Mouse (Mus musculus): ENCODE measurements at regions not wholly inside any gene's neighbourhood (a gene's known extent, or its start where the extent isn't known, plus 50 kb on each side); places are given as distances from the start of the nearest gene placed in this dataset.

DNA sequence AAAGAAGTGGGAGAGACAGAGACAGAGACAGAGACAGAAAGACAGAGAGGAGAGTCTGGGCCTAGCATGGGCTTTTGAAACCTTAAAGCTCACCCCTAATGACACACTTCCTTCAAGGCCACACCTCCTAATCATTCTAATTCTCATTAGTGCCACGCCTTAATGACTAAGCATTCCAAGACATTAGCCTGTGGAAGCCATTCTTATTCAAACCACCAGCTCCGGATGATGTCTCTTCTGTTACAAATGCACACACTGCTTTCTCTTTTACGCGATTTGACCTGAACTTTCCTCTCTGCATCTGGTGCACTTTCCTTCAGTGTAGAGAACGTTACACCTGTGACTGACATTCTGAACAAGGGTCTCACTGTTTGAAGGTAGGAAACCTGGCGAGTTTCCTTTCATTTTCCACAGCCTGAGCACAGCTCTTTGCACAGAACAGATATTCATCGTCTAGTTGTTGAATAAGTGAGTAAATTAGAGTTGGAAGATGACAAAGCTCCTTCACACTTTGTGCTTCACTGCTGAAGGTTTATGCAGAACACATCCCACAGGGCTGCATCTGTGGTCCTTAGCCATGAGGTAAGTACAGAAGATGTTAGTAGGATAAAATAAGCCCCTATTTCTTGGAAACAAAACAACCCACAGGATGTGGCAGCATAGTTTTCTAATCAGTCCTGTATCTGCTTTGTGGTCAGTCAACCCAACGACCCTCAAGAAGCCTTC, 116.8 kb downstream of the Faxc start:
- no peak for DNase-seq (ENCODE audit: low spot score)

DNA sequence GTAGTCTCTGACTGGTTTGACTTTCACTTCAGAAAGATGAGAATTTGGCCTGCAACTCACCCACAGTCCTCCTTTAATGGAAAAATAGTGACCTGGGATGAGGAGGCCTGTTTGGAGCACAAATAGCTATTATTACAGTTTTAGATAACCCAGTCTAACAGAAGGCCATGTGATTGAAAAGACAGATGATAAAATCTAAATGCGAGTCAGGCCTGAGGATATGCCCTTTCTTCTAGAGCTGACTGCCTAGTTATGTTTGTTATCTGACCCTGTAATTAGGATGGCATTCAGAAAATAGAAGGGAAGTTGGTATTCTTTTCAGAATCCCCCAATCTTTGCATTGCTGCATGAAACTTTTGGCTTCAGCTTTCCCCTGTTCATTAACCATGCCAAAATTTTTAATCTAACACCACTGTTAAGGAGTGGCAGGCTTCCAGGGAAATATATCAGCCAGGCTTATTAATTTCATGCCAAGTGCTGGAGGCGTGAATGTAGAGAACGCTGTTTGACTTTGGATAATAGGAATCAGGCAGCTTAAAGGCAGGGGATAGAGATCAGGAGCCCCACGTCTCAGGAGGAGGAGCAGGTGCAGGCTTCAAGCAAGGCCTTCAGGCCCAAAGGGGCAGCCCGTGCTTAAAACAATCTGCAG, 135.8 kb downstream of the Faxc start:
- no peak for DNase-seq (ENCODE audit: low spot score)

DNA sequence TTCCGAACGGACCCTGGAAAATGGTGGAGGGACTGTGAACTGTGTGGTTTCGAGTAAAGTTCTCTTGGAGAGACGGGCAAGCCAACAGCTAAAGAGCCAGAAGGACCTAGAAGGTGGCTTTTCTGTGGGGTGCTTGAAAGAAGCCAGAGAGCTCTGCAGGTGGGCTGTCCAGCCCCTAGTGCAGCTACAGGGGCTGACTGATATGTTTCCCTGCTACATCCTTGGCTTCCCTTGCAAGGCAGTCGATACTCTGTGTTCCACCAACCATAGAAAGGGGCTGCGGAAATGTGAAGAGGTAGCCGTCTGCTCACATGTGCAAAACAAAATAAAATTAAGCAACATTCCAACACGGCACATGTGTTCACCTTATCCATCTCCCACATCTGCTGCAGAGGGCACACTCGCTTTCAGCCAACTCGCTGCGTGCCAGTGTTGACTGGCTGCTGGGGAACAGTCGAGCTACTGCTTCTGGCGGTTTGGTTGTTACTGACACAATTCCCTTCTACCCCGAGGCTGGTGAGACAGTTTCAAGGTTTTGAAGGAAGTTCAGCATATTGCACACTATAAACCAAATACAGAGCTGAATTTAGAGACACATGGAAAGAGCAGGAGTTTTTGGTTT, 136.7 kb downstream of the Faxc start:
- no peak for DNase-seq (ENCODE audit: low spot score)

DNA sequence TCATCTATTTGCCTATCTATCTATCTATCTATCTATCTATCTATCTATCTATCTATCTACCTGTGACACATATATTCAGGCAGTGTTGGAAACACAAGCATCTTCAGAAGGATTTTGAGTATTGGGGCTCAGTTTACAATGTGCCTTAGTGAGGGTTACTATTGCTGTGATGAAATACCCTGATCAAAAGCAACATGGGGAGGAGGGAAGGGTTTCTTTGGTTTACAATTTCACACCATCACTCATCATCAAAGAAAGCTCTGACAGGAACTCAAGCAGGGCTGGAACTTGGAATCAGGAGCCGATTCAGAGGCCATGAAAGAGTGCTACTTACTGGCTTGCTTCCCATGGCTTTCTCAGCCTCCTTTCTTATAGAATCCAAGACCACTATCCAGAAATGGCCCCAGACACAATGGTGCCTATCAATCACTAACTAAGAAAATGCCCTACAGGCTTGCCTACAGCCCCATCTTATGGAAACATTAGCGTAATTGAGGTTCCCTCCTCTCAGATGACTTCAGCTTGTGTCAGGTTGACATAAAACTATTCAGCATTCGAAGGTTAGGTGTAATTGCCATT, 157.2 kb downstream of the Faxc start:
- no peak for DNase-seq (ENCODE audit: low spot score)

DNA sequence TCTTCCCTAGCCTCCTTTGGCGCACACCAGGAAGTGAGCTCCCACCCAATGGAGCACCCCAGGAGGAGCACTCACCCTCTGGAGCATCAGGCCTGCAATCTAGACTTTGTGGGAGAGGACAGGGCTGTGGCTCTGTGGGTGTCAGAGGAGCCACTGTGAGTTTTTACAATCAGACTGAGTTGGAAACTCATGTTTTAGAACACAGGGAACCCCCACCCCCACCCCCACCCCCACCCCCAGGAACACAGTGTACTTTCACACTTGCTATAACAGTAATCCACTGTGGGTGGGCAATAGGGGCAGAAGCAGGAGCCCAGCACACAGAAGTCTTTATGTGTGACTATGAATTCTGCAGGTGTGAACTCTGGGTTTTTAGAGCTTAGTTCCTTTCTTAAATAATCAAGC, 158.5 kb downstream of the Faxc start:
- DNase-seq (ENCODE audit: low spot score) = no peak

DNA sequence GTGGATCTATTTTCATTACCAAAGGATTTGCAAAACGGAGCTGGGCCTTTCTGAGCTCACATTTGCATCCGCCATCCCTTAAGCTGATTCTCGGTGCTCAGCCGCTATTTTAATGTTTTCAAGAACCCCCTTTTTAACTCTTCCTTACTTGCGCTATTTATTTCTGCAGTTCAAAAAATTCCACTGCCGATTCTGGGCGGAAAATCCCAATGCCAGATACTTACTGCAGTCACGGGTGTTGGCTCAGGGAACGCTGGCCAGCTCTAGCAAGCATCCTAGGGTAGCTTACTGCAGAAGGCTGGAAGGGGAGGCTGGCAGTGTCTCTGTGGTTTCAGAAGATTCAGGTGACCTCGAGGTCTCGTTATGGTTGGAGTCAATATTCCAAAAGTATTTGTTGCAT, 159.4 kb downstream of the Faxc start:
- no peak for DNase-seq (ENCODE audit: low spot score)

DNA sequence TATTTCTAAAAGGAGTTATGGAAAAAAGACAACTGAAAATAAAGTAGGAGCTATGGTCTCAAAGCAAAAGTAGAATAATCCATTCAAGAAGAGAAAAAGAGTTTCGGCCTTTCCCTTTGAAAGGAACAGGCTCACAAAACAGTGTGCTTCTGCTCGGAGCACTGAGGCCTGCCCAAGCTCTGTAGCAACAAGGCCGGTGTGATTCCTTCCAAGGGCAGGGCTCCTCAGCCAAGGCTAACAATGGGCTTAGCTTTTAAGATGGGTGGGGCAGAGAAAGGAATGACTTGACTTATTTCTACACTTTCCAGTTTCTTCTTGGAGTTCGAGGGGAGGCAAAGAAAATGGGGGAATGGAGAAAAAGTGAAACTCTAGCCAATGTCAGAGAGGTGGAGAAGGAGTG, 161.4 kb downstream of the Faxc start:
- DNase-seq (ENCODE audit: low spot score) = no peak

DNA sequence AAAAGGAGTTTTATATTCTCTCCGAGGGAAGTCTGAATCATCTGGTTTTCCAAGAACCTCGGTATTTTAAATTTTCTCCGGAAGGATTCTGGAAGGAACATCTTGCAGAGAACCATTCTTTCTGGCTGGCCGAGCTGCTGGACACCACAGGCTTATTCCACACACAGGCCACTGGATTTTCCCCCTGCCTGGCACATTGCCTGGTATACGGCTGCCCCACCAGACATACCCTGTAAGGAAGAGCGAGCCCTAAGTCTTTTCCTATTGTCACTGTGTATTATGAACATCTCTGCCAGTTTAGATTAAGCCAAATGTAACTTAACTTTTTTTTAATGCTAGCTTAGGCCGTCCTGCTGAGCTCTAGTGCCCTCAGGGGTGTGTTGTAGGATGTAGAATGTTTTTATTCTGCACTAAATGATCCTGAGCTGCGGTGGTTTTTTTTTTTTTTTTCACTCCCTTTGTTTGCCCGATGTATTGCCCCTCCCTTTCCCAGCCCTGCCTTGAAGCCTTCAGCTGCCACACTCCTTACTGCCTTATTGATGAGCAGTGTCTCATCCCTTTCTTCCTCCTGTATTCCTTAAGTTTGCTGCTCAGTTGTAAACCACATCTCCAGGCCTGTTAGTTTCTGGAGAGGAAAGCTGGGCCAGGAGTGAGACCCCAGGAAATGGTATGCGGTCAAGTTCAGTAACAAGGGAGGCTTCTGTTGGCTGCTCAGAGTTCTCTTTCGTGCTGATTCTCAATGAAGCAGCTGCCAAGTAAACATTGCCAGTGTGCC, 164.3 kb downstream of the Faxc start:
- no peak for DNase-seq (ENCODE audit: low spot score)

DNA sequence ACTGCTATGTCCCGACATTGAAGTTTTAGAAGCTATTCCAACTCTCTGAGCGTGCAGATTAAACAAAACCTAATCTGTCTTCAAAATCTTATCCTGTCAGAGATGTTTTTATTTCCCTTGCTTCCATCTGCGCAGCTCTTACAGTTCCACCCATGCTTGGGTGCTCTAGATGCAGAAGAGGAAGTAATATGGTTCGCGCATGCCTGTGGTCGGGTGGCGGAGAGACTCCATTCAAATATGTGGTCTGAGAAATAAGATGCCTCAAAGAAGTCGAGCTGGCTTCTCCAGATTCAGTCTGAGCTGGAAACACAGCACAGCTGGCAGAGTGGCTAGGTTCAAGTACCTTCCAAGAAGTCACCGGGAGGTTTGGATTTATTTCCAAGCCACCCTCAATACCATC, 167.5 kb downstream of the Faxc start:
- no peak for DNase-seq (ENCODE audit: low spot score)

DNA sequence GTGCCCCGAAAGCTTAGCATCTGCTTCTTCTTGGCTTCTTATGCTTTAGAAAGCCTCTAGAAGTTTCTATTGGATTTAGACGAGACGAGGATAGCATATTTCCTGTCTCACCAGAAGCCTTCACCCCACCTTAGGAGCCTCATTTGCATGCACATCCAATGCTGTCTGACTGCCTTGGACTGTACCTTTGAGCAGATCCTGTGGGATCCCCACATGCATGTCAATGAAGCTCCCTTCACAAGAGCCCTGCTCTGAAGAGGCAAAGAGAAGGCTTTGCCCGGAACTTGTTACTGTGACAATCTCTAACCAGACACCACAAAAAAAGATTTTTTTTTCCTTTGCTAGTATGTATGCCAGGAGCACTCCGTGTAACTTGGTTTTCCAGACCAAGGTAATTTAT, 171.3 kb downstream of the Faxc start:
- no peak for DNase-seq (ENCODE audit: low spot score)

DNA sequence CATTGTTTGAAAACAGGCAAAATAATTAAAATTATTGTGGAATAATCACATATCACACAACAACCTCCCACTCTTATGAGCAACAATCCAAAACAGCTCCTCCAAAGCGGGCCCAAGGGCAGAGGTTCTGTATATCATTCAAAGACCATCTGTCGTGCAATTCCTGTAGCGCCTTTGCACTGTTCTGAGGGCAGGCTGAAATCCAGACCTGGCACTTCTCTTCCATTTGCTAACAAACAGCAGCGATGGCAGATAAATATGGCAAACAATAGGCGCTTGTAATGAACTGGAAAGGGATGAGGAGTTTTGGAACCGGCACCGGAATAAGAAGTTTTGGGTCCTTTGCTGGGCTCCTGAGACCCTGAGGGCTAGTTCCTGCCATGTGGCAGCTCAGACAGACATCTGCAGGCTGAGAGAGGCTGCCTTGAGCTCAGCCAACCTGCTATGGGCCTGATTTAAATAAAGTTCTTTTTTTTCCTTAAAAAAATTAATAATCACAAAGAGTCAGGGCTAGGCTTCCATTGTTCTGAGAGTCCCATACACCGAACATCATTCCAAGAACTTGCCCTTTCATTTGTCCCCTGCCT, 172.0 kb downstream of the Faxc start:
- no peak for DNase-seq (ENCODE audit: low spot score)

DNA sequence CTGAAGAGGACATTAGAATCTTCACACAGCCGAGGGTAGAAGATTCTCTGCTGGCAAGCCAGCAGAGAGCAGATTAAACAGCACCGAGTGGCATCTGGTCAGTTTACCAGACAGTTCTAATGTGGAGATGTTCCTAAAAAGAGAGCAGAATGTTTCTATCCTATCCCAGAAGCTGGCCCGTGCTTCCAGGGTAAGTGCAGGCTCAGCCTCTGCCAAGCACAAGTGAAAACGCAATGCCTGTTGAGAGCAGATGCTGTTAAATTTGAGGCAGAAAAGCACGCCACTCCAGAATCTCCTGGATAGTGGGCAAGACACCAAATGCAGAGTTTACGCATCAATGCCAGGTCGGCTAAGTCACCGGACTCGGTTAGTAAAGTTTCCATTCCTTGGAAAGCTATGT, 175.8 kb downstream of the Faxc start:
- DNase-seq (ENCODE audit: low spot score) = no peak

DNA sequence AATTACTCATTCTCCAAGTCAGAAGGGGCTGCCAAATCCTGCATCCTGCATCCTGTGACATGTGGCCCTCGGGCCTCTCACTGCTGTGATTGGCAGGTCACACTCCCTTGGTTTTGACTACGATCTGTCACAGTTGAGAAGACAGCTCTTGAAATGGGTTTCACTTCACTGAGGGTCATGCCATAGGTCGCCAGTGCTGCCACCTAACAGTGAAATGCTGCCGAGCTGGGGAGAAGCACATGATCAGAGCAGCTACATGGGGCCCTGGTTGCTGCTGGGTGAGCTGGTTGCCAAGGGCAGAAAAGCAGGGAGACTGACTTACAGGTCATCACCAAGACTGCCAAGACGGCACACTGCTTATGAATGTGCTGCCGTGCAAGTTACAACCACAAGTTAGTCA, 178.3 kb downstream of the Faxc start:
- DNase-seq (ENCODE audit: low spot score) = no peak

DNA sequence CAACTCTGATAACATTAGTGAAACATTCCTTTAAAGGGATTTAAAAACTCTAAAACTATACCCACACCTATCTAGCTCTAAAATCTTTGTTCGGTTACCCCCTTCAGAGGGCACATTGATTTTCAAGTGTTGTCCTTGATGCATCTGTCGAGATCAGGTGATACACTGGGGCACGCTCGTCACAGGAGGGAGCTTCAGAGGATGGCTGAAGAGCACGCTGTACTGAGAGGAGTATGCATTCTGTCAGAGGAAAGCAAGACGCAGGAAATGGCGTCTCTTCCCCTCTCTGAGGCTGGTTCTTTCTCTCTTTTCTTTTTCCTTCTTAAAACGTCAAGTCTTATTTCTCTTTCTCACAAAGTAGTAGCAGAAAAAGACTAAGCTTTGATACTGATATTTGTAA, 179.3 kb downstream of the Faxc start:
- no peak for DNase-seq (ENCODE audit: low spot score)

DNA sequence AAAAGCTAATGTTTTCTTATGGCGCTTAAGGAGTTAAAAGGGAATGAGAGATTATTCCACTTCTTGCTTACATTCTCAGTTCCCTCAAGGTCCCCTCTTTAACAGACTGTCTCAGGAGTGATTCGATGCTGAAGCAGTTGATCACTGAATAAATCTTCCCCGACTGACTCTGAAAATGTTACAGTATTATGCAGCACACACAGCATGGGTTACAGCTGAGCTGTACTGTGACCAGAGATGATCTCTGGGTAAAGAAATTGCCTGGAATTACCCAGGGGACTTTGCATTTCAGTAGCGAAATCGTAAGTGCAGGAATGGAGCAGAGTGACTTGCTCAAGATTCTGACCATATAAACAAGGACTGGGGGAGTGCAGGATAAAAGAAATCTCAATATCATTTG, 181.1 kb downstream of the Faxc start:
- DNase-seq (ENCODE audit: low spot score) = no peak

DNA sequence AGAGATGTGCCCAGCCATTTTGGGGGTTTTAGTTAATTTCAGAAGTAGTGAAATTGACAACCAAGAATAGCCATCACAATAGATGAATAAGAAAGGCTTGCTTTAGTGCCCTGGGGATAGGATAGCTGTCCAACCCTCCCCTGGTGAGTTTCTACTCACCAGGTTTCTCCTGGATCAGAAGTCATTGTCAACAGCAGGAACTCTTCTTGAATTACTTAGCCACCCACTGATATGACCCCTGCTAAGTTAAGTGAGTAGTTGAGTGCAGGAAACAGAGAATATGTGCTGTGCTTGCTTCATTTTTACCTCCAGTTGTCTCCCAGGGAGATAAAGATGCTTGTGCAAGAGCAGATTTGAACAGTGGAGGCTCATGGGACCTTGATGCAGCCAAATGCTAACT, 183.3 kb downstream of the Faxc start:
- DNase-seq (ENCODE audit: low spot score) = no peak

DNA sequence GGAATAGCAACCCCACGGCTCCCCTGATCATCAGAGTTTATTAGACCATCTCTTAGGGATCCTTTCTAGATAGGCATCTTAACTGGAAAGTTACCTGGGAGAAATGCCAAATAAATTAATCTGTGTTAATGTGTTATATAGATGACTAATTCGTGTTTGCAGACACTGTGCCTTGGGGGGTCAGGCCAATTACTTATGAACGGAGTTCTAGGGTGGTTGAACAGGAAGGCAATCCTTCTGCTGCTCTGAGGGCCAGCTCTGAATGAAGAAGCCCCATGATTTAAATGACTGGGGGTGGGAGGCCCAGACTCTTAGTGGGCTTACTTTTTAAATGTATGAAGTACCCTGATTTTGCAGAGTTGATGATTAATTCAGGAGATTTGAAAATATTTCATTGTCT, 188.7 kb downstream of the Faxc start:
- no peak for DNase-seq (ENCODE audit: low spot score)

DNA sequence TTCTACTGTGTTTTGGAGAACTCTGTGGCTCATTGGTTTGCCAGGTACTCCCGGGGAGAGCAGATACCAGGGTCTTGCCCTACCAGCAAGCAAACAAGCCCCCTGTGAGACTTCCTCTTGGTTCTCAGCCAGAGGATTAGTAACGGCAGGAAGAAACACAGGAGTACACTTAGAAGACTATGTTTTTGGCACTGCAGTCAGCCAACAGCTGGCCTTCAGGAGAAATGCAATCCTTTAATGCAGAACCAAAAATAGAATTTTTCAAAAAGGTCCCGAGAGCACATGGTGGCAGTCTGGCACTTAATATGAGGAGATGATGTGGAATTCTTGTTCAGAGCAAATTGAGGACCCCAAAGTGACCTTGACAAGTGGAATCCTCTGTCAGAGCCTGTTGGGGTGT, 189.8 kb downstream of the Faxc start:
- no peak for DNase-seq (ENCODE audit: low spot score)

DNA sequence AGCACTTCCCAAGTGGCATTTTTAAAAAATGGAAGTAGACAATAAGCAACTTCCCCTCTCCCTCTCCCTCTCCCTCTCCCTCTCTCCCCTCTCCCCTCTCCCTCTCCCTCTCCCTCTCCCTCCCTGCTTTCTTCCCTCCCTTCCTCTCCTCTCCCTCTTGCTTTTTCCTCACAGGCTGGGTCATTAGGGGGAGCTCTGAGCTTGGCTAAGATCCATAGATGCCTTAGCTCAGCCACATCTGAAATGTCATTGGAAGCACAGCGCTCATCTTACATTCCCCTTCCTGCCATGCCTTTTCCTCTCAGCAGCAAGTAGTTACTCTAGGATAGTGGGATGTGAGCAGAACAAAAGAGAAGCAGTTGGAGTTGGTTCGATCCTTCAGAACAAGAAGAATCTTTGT, 190.3 kb downstream of the Faxc start:
- no peak for DNase-seq (ENCODE audit: low spot score)

DNA sequence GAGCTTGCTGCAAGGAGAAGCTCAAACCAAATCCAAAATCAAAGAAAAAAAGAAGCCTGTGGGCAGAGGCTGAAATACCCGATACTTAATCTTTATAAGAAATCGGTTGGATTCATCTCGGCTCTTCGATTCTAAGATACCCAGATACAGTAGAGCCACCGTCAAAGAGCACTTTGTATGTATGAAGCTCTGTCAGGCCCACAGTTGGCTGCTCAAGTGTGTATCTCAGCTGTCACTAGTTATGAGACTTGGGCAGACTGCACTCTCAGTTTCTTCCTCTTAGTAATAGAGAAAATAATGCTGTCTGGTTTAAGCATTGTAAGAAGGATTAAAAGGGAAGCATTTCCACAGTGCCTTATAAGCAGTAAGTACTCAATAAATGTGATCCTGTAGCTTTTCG, 193.7 kb downstream of the Faxc start:
- no peak for DNase-seq (ENCODE audit: low spot score)

DNA sequence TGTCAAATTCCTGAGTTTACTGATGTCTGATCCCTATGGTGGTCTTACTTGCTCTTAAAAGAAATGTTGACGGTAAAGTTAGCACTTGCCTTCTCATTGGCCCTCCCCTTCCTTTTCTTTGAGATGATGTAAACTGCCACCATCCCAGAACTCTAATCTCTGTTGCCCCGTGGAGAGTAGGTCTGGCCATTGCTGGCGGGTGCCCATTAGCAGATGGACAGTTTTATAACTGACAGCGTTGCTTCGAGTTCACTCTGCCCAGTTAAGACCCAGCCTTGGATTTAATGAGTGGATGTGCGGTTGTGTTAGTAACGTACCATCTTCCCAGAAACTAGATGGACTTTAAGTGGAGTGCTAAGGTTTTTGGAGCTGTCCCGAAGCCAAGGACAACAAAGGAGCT, 199.4 kb downstream of the Faxc start:
- DNase-seq (ENCODE audit: low spot score) = no peak
